Mouse (Mus musculus): ENCODE results near the gene Rundc3a.
A peak's percentile ranks its signal among the peaks of the same experiment; 100 is the strongest.

Gene Rundc3a

DNA sequence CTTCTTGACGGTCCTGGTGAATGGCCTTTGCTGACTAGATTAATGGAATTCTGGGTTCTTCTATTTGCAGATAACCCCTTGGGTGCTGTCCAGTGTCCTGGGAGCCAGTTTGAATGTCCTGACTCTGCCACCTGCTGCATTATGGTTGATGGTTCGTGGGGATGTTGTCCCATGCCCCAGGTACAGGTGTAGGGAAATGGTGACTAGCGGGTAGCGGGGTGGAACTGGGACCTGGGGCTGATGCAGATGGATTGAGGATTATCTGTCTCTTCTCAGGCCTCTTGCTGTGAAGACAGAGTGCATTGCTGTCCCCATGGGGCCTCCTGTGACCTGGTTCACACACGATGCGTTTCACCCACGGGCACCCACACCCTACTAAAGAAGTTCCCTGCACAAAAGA lies 40.7 kb downstream of the Rundc3a start:
- no peak for DNase-seq (ENCODE audit: low spot score)

DNA sequence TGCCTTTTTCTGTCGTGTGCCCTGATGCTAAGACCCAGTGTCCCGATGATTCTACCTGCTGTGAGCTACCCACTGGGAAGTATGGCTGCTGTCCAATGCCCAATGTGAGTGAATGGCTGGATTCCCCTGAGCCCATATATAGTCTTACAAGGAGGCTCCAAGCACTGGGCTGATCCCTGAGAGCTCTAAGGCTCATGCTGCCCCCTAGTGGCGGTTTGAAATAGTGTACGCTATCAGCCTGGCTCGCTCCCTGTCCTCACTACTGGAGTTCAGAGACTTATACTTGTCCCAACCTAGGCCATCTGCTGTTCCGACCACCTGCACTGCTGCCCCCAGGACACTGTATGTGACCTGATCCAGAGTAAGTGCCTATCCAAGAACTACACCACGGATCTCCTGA lies 41.2 kb downstream of the Rundc3a start:
- peak; percentile 87 for DNase-seq (ENCODE audit: low spot score)

DNA sequence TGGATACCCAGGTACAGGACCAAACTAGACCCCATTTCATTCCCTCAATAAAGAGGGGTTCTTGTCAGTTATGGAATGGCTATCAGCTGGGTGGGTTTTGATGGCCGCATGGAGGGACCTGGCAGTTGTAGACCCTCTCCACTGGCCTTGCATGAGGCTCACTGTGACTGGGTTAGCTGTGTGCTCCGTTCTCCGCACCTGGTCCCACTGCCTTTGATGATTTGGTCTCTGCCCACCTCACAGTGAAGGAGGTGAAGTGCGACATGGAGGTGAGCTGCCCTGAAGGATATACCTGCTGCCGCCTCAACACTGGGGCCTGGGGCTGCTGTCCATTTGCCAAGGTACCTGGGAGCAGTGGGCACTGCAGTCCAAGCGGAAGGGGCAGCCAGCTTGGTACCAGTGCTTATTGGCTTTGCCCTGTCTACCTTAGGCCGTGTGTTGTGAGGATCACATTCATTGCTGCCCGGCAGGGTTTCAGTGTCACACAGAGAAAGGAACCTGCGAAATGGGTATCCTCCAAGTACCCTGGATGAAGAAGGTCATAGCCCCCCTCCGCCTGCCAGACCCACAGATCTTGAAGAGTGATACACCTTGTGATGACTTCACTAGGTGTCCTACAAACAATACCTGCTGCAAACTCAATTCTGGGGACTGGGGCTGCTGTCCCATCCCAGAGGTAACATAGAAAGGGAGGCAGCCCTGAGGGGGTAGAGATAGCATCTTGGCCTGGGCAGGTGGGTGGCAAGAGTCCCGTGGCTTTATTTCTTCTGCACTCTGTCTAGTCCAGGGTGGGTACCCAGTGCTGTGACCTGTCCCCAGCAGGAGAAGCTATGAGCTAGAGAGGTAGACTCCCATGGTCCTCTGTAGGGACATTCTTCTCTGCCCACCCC lies 41.9 kb downstream of the Rundc3a start:
- no peak for DNase-seq (ENCODE audit: low spot score)

DNA sequence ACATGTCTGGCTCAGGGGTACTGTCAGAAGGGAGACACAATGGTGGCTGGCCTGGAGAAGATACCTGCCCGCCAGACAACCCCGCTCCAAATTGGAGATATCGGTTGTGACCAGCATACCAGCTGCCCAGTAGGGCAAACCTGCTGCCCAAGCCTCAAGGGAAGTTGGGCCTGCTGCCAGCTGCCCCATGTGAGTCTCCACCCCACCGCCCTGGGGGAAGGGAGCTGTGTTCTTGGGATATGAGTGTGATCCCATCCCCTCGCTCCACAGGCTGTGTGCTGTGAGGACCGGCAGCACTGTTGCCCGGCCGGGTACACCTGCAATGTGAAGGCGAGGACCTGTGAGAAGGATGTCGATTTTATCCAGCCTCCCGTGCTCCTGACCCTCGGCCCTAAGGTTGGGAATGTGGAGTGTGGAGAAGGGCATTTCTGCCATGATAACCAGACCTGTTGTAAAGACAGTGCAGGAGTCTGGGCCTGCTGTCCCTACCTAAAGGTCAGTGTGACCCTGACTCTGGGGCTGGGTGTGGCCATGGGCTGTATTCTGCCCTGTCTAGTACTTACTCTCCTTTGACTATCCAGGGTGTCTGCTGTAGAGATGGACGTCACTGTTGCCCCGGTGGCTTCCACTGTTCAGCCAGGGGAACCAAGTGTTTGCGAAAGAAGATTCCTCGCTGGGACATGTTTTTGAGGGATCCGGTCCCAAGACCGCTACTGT lies 42.7 kb downstream of the Rundc3a start:
- no peak for DNase-seq (ENCODE audit: low spot score)

DNA sequence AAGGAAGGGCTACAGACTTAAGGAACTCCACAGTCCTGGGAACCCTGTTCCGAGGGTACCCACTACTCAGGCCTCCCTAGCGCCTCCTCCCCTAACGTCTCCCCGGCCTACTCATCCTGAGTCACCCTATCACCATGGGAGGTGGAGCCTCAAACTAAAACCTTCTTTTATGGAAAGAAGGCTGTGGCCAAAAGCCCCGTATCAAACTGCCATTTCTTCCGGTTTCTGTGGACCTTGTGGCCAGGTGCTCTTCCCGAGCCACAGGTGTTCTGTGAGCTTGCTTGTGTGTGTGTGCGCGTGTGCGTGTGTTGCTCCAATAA lies 43.2 kb downstream of the Rundc3a start:
- no peak for DNase-seq (ENCODE audit: low spot score)

DNA sequence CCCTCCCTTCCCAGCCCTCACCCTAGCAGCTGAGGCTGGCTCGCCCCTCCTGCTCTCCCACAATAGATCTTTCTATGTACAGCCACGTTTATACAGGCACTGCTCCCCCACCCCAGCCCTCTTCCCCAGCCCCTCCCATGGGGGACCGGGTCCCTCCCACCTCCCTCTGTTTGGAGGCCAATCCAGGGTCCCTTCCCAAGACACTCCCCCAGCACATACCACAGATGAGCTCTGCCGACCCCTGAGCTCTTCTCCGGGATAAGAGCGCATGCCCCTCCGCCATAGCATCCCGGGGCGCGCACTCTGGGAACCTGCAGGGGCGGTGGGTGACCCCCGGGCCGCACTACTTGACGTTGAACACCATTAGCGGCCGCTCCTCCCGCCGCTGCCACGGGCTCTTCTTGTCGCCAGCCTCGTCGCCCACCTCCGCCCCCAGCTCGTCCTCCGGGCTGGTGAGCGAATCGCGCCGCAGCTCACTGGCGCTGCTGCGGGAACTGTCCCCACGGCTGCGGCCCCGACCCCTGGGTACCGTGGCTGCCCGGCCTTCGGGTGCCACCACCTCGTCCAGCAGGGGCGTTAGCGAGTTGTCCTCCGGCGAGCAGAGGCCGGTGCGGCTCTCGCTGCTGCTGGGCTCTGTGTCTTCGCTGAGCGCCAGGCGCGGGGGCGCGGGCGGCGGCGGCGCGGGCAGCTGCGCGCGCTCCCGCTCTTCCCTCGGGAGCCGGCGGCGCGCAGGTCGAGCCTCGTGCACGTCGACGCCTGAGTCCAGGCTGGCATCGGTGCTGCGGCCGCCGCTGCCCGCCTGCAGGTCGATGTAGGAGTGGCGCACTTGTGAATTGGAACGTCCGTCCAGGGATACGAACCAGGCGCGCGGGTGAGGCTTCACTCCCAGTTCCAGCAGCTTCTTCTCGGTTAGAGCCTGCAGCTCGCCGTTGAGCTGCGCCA lies 44.2 kb downstream of the Rundc3a start:
- peak; percentile 57 for DNase-seq (ENCODE audit: low spot score)

DNA sequence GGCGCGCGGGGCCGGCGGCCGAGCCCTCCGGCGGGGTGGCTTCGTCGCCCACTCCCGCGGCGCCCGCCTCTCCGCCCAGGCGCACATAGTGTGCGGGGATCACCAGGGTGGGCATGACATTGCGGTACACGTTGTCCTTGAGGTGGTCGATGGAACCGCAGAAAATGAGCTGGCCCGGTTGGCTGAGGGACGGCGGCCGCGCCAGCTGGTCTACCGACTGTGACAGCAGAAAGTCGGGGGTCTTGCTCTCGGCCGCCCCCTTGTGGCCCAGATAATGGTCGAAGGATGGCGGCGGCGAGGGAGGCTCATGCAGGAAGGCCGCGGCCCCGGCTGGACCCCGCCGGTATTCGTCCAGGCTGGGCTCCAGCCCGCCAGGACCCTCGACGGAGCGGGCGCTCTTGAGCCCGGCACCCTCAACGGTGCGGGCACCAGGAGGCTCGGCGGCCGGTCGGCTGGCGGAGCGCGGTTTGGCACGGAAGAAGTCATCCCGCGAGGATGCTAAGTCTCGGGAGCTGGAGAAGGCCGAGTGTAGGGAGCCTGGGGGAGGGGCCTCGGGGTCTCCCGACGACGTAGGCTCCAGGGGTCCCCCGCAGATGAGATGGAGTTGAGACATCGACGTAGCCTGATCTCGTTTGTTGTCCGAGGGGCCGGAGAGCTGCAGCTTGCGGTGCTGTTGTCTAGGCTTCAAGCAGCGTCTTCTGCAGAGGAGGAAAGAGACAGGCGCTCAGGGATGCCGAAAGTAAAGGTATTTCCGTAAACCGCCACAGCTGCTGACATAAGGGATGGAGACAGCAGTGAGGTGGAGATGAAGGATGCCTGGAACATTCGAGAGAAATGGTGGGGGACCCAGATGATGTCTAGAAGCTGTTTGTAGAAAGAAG lies 45.2 kb downstream of the Rundc3a start:
- peak; percentile 69 for DNase-seq (ENCODE audit: low spot score)

DNA sequence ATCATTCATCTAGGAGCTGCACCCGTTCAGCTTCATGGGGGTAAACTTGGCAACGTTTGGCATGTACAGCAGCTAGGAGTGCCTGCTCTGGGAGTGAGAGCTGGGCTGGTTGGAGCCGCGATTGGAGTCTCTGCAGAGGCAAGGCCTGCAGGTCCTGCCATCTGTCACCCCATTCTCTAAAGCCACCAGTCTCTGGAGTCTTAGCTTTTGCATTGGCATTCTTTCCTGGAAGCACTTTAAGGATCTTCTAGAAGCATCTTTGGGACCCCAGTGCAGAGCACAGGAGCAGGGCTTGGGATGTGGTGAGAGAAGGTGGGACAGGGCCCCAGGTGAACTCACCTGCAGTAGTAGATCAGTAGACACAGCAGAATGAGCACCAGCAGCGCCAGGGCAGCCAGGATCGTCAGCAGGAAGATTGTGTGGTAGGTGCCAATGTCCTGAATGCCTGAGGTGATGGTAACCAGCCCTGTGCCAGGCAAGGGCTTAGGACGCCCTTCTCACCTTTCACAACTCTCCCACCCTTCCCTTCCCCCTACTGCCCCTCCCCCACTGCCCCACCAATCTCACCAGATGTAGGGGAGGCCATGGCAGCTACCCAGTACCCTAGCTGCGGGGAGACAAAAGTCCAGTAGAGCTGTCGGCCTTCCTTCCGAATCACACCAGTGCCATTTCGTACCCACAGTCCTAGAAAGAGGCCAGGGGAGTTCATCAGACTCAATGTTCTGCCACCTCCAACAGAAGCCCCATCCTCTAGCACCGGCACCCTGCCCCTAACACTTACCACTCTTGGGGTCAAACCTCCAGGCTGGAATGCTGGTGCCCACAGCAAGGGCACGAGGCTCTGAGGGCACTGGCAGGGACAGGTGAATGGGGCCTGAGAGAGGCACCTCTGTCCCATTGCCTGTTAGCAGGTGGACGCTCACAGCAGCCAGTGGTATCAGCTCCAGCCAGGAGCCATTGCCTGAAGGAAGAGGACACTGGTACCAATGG lies 46.2 kb downstream of the Rundc3a start:
- no peak for DNase-seq (ENCODE audit: low spot score)

DNA sequence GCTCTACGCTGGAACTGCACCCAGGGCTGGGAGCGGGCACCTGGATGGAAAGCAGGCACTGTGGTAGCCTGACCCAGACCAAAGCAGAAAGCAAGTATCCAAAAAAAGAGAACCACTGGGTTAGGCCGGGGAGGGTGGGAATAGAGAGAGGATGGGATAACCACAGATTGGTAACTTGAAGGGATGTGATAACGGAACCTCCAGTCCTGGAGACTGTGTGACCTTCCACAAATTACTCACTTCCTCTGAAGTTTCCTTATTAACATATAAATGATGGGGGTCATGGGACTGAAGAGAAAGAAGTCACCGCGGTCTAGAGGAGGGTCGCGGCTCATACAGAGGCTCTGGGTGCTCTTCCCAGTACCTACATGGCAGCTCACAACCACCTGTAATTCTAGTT lies 47.1 kb downstream of the Rundc3a start:
- DNase-seq (ENCODE audit: low spot score), result no peak

DNA sequence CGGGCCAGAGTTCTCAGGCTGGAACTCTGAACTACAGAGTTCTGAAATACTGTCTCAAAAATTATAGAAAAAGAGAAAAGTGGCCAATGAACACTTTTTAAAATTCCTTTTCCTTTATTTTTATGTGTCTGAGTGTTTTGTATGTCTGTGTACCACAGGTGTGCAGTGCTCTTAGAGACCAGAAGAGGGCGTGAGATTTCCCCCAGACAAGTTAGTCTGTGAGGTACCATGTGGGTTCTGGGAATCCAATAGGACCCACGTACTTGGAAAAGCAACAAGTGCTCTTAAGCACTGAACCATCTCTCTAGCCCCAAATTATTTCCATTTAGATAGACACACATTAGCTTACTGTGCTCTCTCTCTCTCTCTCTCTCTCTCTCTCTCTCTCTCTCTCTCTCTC lies 48.2 kb downstream of the Rundc3a start:
- no peak for DNase-seq (ENCODE audit: low spot score)

DNA sequence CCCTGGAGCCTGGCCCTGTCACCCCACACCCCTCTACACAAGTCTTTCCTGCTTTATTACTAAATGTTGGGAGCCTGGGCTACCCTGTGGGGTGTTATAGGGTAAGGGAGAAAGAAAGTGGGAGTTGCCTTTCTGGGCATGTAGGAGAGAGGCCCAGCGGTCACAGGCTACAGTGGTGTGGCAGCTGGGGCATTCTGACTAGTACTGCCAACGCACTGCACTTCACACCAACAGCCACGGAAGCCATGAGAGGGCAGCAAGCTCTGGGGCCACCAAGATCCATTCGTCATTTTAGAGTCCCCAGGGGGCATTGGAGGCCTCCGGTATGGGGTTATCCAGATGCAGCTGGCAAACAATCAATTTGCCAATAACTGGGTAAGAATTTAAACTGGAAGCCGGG lies 48.9 kb downstream of the Rundc3a start:
- DNase-seq (ENCODE audit: low spot score), result no peak

DNA sequence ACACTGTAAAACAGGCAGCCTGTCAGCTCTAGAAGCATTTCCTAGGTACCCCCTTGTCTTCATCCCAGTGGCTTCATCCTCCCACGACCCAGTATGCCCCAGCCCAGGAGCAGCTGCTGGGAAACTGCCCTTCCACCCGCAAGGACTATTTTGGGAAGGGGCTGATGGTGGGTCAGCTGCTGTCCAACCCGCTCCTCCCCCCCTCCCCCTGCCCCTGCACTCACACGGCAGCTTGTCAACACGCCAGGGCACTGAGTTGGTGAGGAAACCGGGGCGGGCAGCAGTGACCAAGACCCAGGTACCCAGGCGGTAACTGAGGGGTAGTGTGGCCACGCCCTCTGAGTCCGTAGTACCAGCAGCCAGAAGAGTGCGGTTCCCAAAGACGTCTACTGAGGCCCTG lies 50.5 kb downstream of the Rundc3a start:
- no peak for DNase-seq (ENCODE audit: low spot score)

DNA sequence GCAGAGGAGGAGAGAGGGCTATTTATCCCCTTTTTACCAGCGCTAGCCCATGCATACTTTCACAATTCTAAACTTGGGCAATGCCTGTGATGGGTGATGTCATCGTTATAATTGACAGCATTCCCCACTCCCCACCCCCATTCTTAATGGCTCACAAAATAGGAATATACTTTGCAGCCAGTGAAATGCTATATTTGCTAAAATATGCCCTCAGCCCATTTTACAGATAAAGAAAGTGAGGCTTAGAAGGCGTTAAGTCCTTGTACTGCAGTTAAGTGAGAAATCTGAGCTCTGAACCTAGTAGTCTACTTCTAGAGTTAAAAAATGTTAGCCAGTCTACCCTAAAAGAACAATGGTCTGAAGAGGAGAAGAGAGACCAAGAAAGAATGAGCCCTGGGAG lies 51.1 kb downstream of the Rundc3a start:
- no peak for DNase-seq (ENCODE audit: low spot score)

DNA sequence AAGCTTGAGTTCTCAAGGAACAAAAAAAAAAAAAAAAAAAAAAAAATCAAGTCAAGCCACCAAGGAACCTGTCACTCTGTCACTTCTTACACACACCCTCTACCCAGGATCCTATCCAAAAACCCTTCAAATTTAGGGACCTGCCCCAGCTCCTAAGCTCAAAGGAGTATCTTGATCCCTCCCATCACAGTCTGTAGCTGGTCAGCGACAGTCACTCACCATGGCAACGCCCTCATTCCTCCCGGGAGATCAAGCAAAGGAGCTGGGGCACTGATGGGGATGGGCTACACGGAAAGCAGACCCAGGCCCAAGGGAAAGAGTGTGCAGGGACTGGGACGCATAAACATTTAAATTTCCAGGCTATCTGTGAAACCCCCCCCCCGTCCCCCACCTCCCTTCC lies 51.6 kb downstream of the Rundc3a start:
- no peak for DNase-seq (ENCODE audit: low spot score)

DNA sequence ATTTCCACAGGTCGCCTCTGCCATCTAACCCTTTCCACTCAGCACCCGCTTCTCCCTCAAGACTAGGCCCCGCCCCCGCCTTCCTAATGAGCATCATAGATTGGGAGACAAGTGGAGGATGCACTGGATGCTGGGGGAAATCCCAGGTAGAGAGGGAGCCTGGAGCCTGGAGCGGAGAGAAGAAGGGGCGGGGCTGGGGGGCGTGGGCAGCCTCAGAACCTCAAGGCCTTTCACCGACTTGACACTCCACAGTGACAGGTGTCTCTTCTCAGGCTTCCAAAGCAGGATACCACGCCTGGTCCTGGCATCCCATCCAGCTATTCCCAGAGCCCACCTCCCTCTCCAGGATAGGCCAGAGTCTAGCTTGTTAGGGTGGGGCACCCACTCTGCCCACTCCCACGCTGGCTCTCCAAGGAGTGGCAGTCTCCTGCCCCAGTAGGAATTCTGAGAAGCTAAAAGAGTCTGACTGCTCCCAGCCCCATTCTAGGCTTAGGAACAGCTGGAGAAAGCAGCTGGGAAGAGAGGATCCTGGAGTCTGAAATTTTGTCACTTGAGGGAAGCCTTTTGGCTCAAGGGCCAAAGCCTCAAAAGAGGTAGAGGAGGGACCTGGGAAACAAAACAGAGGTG lies 52.2 kb downstream of the Rundc3a start:
- DNase-seq (ENCODE audit: low spot score), result peak; percentile 51

DNA sequence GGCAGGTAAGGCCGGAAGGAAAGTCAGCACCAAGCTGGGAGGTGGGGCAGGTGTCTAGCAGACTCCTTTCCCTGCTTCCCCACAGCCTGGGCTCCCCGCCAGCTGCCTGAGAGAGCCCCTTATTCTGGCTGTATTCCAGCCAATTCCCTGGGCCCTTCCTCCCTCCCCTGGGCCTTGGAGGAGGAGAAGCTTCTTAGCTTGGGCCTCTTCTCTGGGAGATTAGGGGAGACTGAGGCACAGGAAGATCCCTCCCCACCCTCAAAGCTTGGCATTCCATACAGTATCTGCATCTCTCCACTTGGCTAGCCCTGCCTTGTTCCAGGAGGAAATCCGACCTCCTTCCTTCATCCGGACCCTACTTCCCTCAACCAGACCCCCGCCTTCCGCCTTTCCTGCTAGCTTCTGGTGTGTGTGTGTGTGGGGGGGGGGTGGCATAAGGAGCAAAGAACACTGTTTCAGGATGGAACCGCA lies 52.7 kb downstream of the Rundc3a start:
- DNase-seq (ENCODE audit: low spot score), result no peak

DNA sequence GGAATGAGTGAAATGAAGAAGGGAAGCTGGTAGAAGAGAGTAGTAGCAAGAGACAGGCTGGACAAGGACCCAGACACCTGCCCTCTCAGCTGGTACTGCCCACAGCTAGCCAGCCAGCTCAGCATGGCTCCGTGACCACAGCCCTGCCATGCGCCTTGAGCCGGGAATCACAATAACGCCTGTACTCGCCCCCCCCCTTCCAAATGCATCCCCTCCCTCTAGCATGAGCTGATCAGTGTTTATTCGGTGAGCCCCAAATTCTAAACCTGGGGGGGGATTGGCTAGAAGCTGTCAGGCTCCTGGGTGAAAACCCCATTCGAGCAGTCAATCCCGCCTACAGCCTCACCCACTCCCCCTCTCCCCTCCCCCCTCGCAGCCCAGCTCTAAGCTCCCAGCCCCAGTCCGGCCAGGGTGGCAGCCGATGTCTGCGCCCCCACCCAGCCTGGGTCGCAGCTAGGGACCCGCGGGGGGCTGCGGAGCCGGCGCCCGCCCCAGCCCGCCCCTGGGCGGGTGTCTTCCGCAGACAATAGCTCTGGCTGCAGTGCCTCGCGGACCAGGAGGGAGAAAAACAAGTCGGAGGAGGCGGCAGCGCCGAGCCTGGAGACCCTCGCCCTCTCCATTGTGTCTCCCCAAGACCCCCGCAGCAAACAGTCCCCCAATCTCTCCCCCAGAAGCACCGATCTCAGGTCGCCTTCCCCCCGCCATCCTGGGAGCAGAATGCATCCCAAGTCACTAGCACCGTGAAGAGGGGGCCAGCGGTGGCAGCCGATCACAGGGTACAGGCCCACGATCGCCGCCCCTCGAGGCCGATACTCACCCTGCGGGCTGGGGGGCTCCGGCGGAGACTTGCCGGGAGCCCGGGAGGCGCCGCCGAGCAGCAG lies 53.6 kb downstream of the Rundc3a start:
- no peak for DNase-seq (ENCODE audit: low spot score)

DNA sequence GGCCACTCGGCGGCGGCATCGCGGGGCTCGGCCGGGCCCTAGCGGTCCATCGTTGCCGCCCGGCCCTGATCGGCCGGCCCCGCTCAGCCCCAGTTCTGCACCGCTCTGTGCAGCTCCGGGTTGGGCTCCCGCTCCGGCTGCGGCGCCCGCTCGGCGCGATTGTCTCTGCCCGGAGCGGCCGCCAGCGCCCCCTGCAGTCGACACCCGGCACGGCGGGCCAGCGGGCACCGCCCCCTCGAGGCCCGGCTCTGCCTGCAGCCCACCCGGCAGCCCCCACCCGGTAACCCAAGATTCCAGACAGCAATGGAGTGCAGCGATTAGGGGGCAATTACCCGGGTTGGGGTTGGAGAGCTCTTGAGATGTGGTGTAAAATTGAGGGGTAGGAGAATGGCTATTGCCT lies 54.3 kb downstream of the Rundc3a start, which contains the start of gene Fam171a2:
Gene Fam171a2, minus strand, starts transcription at position 186 of the 400 bp plus-strand sequence.
- DNase-seq (ENCODE audit: low spot score), result peak; percentile 68

DNA sequence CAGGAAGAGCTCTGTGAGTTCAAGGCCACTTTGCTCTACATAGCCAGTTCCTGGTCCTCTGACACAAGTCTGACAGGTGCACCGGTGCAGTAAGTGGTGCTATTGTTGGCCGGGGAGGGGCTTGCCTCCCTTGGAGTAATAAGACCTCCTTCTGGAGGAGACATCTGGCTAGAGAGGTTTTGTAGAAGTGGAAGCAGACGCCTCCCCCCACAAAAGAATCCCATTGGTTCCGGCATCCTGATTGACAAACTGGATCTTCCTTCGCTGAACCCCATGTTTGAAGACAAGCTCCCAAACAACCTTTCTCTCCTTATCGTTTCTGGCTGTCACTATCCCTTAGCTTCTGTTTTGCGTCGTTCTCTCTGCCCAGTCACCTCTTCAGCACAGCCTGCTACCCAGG lies 55.1 kb downstream of the Rundc3a start:
- no peak for DNase-seq (ENCODE audit: low spot score)

All from lung, postnatal 25 days (tissue).